Mouse (Mus musculus) megakaryocyte progenitor cell, adult 5-6 weeks (primary cell): ENCODE data around the gene Zcchc4. TPM values are rescaled to one million over a fixed set of nuclear protein-coding genes. Genes with fewer than 3 reads are reported as not detected.

Experiments
- ATAC-seq: replicated peaks from 2 replicates; pipeline ENCODE4 v1.8.0; 2016; ENCODE audit warnings: mild to moderate bottlenecking, moderate TSS enrichment, inconsistent platforms; ENCODE audit not compliant: poor library complexity
- total RNA-seq, 2 experiments: library from RNA; stranded (forward) in 1 of 2; stranded (reverse) in 1 of 2; fragments of 157-497, 149-512 nt in 1 of 2; fragments of 200-1000 nt in 1 of 2; gene quantifications; 2 replicates each; pipeline versions ENCODE4 v1.2.3 to v1.2.4; 2015 to 2017

The Zcchc4 gene
- total RNA-seq, 2 experiments from 2014 or later = 23.8 to 30.2 TPM

- ATAC-seq = peak; percentile 83
Measured at GRCm38 (mm10) chr5:52793230-52793629, 18.0 kb downstream of the Zcchc4 start.

- peak; percentile 49 for ATAC-seq
Measured at GRCm38 (mm10) chr5:52794109-52794508, 18.9 kb downstream of the Zcchc4 start.

GRCm38 (mm10) chr5:52799274-52799985, 24.2 kb downstream of the Zcchc4 start:
- no peak for ATAC-seq

- no peak for ATAC-seq
Measured at GRCm38 (mm10) chr5:52805801-52806200, 30.6 kb downstream of the Zcchc4 start.

GRCm38 (mm10) chr5:52806349-52806748, 31.1 kb downstream of the Zcchc4 start:
- ATAC-seq = no peak

- no peak for ATAC-seq
Measured at GRCm38 (mm10) chr5:52807030-52807429, 31.8 kb downstream of the Zcchc4 start.

GRCm38 (mm10) chr5:52810446-52810845, 35.2 kb downstream of the Zcchc4 start:
- no peak for ATAC-seq

- no peak for ATAC-seq
Measured at GRCm38 (mm10) chr5:52811056-52811455, 35.8 kb downstream of the Zcchc4 start.

GRCm38 (mm10) chr5:52812456-52812855, 37.2 kb downstream of the Zcchc4 start:
- no peak for ATAC-seq

GRCm38 (mm10) chr5:52813312-52813711, 38.1 kb downstream of the Zcchc4 start:
- no peak for ATAC-seq

GRCm38 (mm10) chr5:52818676-52819075, 43.5 kb downstream of the Zcchc4 start:
- ATAC-seq = no peak

- peak; percentile 81 for ATAC-seq
Measured at GRCm38 (mm10) chr5:52821691-52822090, 46.5 kb downstream of the Zcchc4 start.

- no peak for ATAC-seq
Measured at GRCm38 (mm10) chr5:52827923-52828322, 52.7 kb downstream of the Zcchc4 start.

- 0 out of 2 replicates have a peak, but pooled peaks have one; percentile 10 for ATAC-seq
Measured at GRCm38 (mm10) chr5:52833005-52833404, 57.8 kb downstream of the Zcchc4 start.

- peak; percentile 94 for ATAC-seq
Measured at GRCm38 (mm10) chr5:52833761-52834274, 58.6 kb downstream of the Zcchc4 start, which contains the start of gene Anapc4. TSS of gene Anapc4 (plus strand) at chr5:52834012.

- no peak for ATAC-seq
Measured at GRCm38 (mm10) chr5:52834386-52834785, 59.2 kb downstream of the Zcchc4 start.

GRCm38 (mm10) chr5:52844319-52844718, 69.1 kb downstream of the Zcchc4 start:
- ATAC-seq = no peak

GRCm38 (mm10) chr5:52855727-52856126, 80.5 kb downstream of the Zcchc4 start:
- ATAC-seq = peak; percentile 63; the same call in 1 of the 2 replicates

GRCm38 (mm10) chr5:52864446-52864845, 89.2 kb downstream of the Zcchc4 start:
- no peak for ATAC-seq

GRCm38 (mm10) chr5:52865825-52866224, 90.6 kb downstream of the Zcchc4 start:
- peak; percentile 69 for ATAC-seq

- no peak for ATAC-seq
Measured at GRCm38 (mm10) chr5:52866361-52867155, 91.3 kb downstream of the Zcchc4 start.
